Mouse (Mus musculus) embryonic facial prominence, embryonic 15.5 days (tissue): ENCODE data around the gene Hlf. TPM values are rescaled to one million over a fixed set of nuclear protein-coding genes. Genes with fewer than 3 reads are reported as not detected.

Experiments used
- ATAC-seq: fragments of 200-750 bp; cut with Nextera tagmentation; 2 replicates; pipeline ENCODE4 v1.8.0; 2017; ENCODE audit warnings: low read depth, moderate TSS enrichment; ENCODE audit not compliant: insufficient number of reproducible peaks, low FRiP score, low TSS enrichment
- H3K27ac ChIP-seq: fragments of 300-500 bp; sonication (generic); replicated peaks from 2 replicates; pipeline ENCODE4 v1.5.1; 2015; ENCODE audit warnings: mild to moderate bottlenecking, inconsistent platforms
- H3K27me3 ChIP-seq: fragments of 300-500 bp; sonication (generic); 2 replicates; pipeline ENCODE4 v1.6.1; 2015; ENCODE audit warnings: inconsistent platforms
- H3K36me3 ChIP-seq: fragments of 300-500 bp; sonication (generic); 2 replicates; pipeline ENCODE4 v1.6.1; 2015; ENCODE audit warnings: mild to moderate bottlenecking, inconsistent platforms
- H3K4me1 ChIP-seq: fragments of 300-500 bp; sonication (generic); 2 replicates; pipeline ENCODE4 v1.6.1; 2015; ENCODE audit warnings: inconsistent platforms
- H3K4me2 ChIP-seq: fragments of 300-500 bp; sonication (generic); replicated peaks from 2 replicates; pipeline ENCODE4 v1.6.1; 2015; ENCODE audit warnings: mild to moderate bottlenecking, inconsistent platforms
- H3K4me3 ChIP-seq: fragments of 300-500 bp; sonication (generic); replicated peaks from 2 replicates; pipeline ENCODE4 v1.5.1; 2015; ENCODE audit warnings: mild to moderate bottlenecking, inconsistent platforms
- H3K9ac ChIP-seq: fragments of 300-500 bp; sonication (generic); 2 replicates; pipeline ENCODE4 v1.6.1; 2015; ENCODE audit warnings: inconsistent platforms
- H3K9me3 ChIP-seq: fragments of 300-500 bp; sonication (generic); replicated peaks from 2 replicates; pipeline ENCODE4 v1.6.1; 2016; ENCODE audit warnings: inconsistent platforms
- WGBS: fragments of 180-500 bp; shearing (Covaris S2); methylation state at CpG from one replicate; pipeline ENCODE4 v1.1.7; 2015; 5-methylcytosine and 5-hydroxymethylcytosine counted together
- polyA plus RNA-seq: library from polyadenylated mRNA; unstranded; fragments of >200 nt; fragmentation: Nextera tagmentation; extraction: Ambion mirVana; gene quantifications from 2 replicates; pipeline ENCODE4 v1.2.1, GENCODE M21; 2015

Hlf gene
- polyA plus RNA-seq, 1 experiment from 2014 or later = 10.0 TPM

DNA sequence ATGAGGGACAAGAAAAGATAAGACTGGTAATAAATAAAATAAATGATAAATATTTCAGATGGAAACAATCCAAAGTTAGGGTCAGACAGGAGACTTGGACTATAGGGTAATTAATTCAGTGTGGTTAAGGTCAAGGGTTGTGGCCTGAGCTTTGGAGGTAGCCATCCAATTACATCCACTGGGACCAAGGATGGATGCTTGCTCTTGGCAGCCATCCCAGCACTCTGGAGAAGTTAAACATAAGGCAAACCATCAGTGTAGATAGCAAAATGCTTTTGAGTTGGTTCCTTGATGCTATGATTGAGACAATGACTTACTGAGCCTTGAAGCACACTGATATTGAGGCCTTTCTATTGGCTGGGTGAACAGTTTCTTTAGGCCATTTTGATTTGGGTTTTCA is 97.9 kb downstream of the Hlf start:
- no peak overlapping the region for H3K4me2 ChIP-seq
- H3K4me1 ChIP-seq = peaks cover 4% of the 10 kb centered on the region; the same call in 1 of the 2 replicates
- ATAC-seq = no peak
- no peak overlapping the region for H3K27ac ChIP-seq
- no peaks in the 10 kb centered on the region for H3K36me3 ChIP-seq
- no peaks in the 10 kb centered on the region for H3K9me3 ChIP-seq
- no peak overlapping the region for H3K4me3 ChIP-seq
- H3K27me3 ChIP-seq = no peaks in the 10 kb centered on the region
- H3K9ac ChIP-seq = no peak overlapping the region

GRCm38 (mm10) chr11:90291156-90291555 is 99.5 kb downstream of the Hlf start:
- H3K27me3 ChIP-seq = no peaks in the 10 kb centered on the region
- no peak overlapping the region for H3K9ac ChIP-seq
- no peak overlapping the region for H3K4me3 ChIP-seq
- H3K4me1 ChIP-seq = peaks cover 4% of the 10 kb centered on the region; the same call in 1 of the 2 replicates
- WGBS = 29% methylated on average over 4 of the region's 4 CpGs
- ATAC-seq = no peak
- no peak overlapping the region for H3K4me2 ChIP-seq
- H3K36me3 ChIP-seq = no peaks in the 10 kb centered on the region
- 0 out of 2 replicates have a peak overlapping the region, but pooled peaks have one; percentile 11 for H3K27ac ChIP-seq
- H3K9me3 ChIP-seq = no peaks in the 10 kb centered on the region

DNA sequence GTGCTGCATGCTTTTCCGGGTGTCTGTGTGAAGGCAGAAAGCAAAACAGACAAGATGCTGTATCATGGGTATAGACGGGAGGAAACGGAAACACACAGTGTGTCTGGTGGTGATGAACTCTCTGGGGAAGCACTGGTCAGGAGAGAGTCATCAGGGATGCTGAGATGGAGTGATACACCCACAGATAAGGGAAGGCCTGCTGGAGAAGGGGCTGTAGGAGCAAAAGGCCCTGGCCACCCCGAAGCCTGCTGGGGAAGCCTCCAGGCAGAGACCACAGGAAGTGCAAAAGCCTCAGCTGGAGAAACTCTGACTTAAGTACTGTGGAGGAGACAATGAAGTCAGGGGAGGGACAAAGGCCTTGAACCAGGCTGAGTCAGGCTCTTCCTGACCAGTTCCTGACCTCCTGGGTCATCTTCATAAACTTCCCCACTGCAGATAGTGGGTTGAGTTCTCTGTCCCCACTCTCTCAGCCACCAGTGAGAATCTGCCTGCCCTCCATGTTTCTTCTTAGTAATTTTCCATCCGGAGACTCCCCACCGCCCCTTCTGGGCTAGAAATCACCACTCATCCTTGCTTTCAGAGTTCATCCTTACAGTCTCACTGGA is 104.0 kb downstream of the Hlf start:
- Histone ChIP-seq H3K4me3 (no peak overlapping the region), H3K4me2 (no peak overlapping the region), H3K9ac (no peak overlapping the region), H3K27ac (no peak overlapping the region), H3K9me3 (no peaks in the 10 kb centered on the region), H3K36me3 (no peaks in the 10 kb centered on the region), H3K4me1 (peaks cover 4% of the 10 kb centered on the region; the same call in 1 of the 2 replicates), H3K27me3 (no peaks in the 10 kb centered on the region)
- WGBS = 80% methylated on average over 6 of the region's 6 CpGs
- ATAC-seq = no peak

Other genes starting within 250 kb of the Hlf start
- 9.0 TPM in 2 replicates for gene Gm45716, start 203.2 kb downstream of the Hlf start, polyA plus RNA-seq
- 41.6 and 42.0 TPM in 2 replicates for gene Mmd, start 141.4 kb downstream of the Hlf start, polyA plus RNA-seq
- 26.3 and 26.7 TPM in 2 replicates for gene Stxbp4, start 247.2 kb upstream of the Hlf start, polyA plus RNA-seq
- gene Cox11, start 247.3 kb upstream of the Hlf start, polyA plus RNA-seq = 39.8 and 42.3 TPM in 2 replicates